Mouse (Mus musculus): ENCODE data around the gene Bloc1s6. TPM values are rescaled to one million over a fixed set of nuclear protein-coding genes. Genes with fewer than 3 reads are reported as not detected.
A peak's percentile ranks its signal among the peaks of the same experiment; 100 is the strongest.

Gene Bloc1s6
- polyA plus RNA-seq, 1 experiment from 2014 or later, result 24.2 TPM

GRCm38 (mm10) chr2:122716301-122716842 lies 21.9 kb upstream of the Bloc1s6 start:
- Histone ChIP-seq H3K27ac (no peak overlapping the region), H3K4me1 (no peaks in the 10 kb centered on the region), H3K9me3 (replicated peaks) (no peaks in the 10 kb centered on the region), H3K4me2 (no peak overlapping the region), H3K36me3 (no peaks in the 10 kb centered on the region), H3K9ac (no peak overlapping the region), H3K4me3 (no peak overlapping the region), H3K27me3 (replicated peaks) (no peaks in the 10 kb centered on the region)
- 56% methylated on average over 3 of the region's 3 CpGs for WGBS (ENCODE audit: insufficient replicate concordance)
- no peak for ATAC-seq

GRCm38 (mm10) chr2:122719232-122719631 lies 19.1 kb upstream of the Bloc1s6 start:
- H3K4me1 ChIP-seq, result no peaks in the 10 kb centered on the region
- ATAC-seq, result no peak
- no peaks in the 10 kb centered on the region for H3K9me3 ChIP-seq (replicated peaks)
- no peak overlapping the region for H3K27ac ChIP-seq
- H3K4me3 ChIP-seq, result no peak overlapping the region
- H3K36me3 ChIP-seq, result no peaks in the 10 kb centered on the region
- H3K27me3 ChIP-seq (replicated peaks), result 0 out of 2 replicates have a peak, but pooled peaks cover 5% of the 10 kb centered on the region
- 40% methylated on average over 1 of the region's 1 CpGs for WGBS (ENCODE audit: insufficient replicate concordance)
- no peak overlapping the region for H3K9ac ChIP-seq
- H3K4me2 ChIP-seq, result no peak overlapping the region

DNA sequence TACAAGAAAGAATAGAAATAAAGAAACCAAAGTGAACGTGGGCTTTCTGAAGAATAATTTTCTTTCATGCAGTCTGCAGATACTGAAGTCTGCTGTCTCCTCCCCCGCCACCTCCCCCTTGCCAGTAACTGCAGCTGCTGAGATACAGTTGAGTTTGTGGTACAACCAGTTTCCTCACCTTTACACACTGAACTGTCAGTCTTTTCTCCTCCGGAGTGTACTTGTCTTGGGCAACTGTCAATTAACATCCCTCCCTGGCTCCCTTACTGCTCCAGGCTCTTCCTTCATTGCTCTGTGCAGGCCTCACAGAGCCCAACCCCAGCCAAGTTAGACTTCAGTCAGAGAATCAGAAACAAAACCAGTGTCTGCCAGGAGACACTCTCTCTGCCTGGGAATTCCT lies 17.7 kb upstream of the Bloc1s6 start:
- H3K4me2 ChIP-seq, result no peak overlapping the region
- ATAC-seq, result no peak
- no peak overlapping the region for H3K4me3 ChIP-seq
- WGBS (ENCODE audit: insufficient replicate concordance), result 57% methylated on average over 3 of the region's 3 CpGs
- no peaks in the 10 kb centered on the region for H3K36me3 ChIP-seq
- H3K4me1 ChIP-seq, result no peaks in the 10 kb centered on the region
- no peak overlapping the region for H3K9ac ChIP-seq
- H3K27ac ChIP-seq, result no peak overlapping the region
- H3K27me3 ChIP-seq (replicated peaks), result 0 out of 2 replicates have a peak, but pooled peaks cover 5% of the 10 kb centered on the region
- H3K9me3 ChIP-seq (replicated peaks), result no peaks in the 10 kb centered on the region

DNA sequence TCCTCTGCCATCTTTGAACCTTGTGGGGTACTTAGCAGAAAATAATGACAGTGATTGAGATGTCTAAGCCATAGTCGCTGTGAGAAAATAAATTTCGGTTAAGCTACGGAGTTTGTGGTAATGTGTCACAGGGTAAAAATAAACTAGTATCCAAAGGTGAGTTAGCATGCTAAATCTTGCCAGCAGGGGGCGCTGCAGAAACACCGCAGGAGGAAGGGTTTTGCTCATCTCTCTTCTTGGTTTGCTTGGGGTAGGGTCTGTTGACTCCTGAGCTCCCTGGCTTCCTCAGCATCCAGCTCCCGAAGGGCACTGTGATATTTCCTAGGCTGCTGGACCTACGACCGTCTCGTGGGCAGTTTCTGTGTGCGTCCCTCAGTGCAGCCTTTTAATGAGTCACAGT lies 12.7 kb upstream of the Bloc1s6 start:
- ATAC-seq, result no peak
- WGBS (ENCODE audit: insufficient replicate concordance), result 49% methylated on average over 10 of the region's 10 CpGs
- Histone ChIP-seq H3K4me1 (no peaks in the 10 kb centered on the region), H3K4me2 (no peak overlapping the region), H3K4me3 (no peak overlapping the region), H3K9me3 (replicated peaks) (no peaks in the 10 kb centered on the region), H3K36me3 (no peaks in the 10 kb centered on the region), H3K27me3 (replicated peaks) (0 out of 2 replicates have a peak, but pooled peaks cover 7% of the 10 kb centered on the region), H3K9ac (no peak overlapping the region), H3K27ac (no peak overlapping the region)

DNA sequence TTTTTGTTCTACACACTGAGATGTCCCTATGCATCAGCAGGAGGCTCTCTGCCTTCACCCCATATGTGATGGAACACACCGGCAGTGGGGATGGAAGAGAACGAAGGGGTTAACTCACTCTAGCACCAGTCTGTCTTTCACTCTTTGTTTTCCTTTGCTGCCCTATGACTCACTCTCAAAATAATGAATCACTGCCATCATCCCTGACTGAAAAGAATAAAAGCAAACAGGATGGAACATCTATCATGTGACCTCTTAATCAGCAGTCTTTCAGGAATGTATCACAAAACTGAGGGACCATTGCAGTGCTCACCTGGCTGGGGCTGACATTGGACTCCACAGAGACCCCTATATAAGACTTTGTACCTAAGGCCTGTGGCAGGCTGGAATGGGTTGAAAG lies 6.8 kb upstream of the Bloc1s6 start:
- Histone ChIP-seq H3K9ac (no peak overlapping the region), H3K27me3 (replicated peaks) (peaks cover 33% of the 10 kb centered on the region), H3K4me1 (no peaks in the 10 kb centered on the region), H3K36me3 (no peaks in the 10 kb centered on the region), H3K9me3 (replicated peaks) (no peaks in the 10 kb centered on the region), H3K4me2 (no peak overlapping the region), H3K4me3 (no peak overlapping the region), H3K27ac (no peak overlapping the region)
- WGBS (ENCODE audit: insufficient replicate concordance), result 79% methylated on average over 2 of the region's 2 CpGs
- ATAC-seq, result no peak

GRCm38 (mm10) chr2:122739023-122739422 lies 720 bp downstream of the Bloc1s6 start:
- peaks cover 14% of the 10 kb centered on the region for H3K27me3 ChIP-seq (replicated peaks)
- H3K27ac ChIP-seq, result peak overlapping the region; percentile 82; the same call in 1 of the 2 replicates
- H3K4me2 ChIP-seq, result peak overlapping the region; percentile 78
- H3K4me1 ChIP-seq, result peaks cover 13% of the 10 kb centered on the region
- H3K9ac ChIP-seq, result peak overlapping the region; percentile 90
- no peaks in the 10 kb centered on the region for H3K9me3 ChIP-seq (replicated peaks)
- 23% methylated on average over 7 of the region's 7 CpGs for WGBS (ENCODE audit: insufficient replicate concordance)
- H3K4me3 ChIP-seq, result peak overlapping the region; percentile 96
- ATAC-seq, result no peak
- H3K36me3 ChIP-seq, result peaks cover 13% of the 10 kb centered on the region; the same call in 1 of the 2 replicates

DNA sequence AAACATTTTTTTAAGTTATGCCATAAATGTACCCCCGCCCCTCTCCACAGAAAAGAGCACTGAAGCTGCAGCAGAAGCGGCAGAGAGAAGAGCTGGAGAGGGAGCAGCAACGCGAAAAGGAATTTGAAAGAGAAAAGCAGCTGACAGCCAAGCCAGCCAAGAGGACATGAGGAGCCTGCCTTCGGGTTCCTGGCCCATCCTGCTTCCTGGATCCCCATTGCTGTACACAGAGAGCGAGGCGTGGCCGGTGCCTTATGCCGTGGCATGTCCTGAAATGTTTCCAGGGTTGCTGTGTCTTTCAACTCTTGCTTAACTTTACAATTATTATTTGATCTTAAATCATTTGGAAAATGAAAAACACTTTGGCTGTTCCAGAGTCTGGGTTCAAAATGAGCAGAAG lies 8.2 kb downstream of the Bloc1s6 start:
- WGBS (ENCODE audit: insufficient replicate concordance), result 76% methylated on average over 9 of the region's 9 CpGs

DNA sequence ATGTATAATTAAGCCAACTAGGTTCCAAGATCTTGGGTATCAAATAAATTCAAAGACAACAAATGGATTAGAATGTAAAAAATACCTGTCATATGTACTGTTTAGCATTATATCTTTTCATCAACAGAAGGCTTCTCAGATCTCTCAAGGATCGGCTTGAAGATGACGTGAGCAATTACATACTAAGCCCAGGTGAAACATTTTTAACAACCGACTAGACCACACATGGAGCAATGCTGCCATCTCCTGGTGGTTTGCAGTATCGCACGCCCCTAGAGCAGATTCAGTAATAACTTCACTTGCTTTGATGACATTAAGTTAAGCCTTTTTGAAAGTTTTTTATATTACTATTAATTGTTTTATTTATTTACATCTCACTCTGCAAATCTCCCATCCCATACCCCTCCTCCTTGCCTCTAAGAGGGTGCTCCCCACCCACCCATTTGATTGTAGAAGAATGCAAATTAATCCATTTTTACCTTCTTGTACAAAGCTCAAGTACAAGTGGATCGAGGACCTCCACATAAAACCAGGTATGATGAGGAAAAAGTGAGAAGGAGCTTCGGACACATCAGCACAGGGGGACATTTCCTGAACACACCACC lies 15.5 kb downstream of the Bloc1s6 start:
- ATAC-seq, result no peak
- H3K4me3 ChIP-seq, result no peak overlapping the region
- no peaks in the 10 kb centered on the region for H3K36me3 ChIP-seq
- no peak overlapping the region for H3K9ac ChIP-seq
- H3K27me3 ChIP-seq (replicated peaks), result peaks cover 4% of the 10 kb centered on the region; the same call in 1 of the 2 replicates
- no peak overlapping the region for H3K4me2 ChIP-seq
- H3K27ac ChIP-seq, result no peak overlapping the region
- no peaks in the 10 kb centered on the region for H3K4me1 ChIP-seq
- 11% methylated on average over 7 of the region's 7 CpGs for WGBS (ENCODE audit: insufficient replicate concordance)
- no peaks in the 10 kb centered on the region for H3K9me3 ChIP-seq (replicated peaks)

More for the DNA sequence above, 8.2 kb downstream of the Bloc1s6 start:
- no peak overlapping the region for H3K4me3 ChIP-seq
- no peaks in the 10 kb centered on the region for H3K4me1 ChIP-seq
- no peaks in the 10 kb centered on the region for H3K27me3 ChIP-seq (replicated peaks)
- no peak overlapping the region for H3K4me2 ChIP-seq
- H3K9ac ChIP-seq, result no peak overlapping the region
- ATAC-seq, result no peak
- peaks cover 50% of the 10 kb centered on the region for H3K36me3 ChIP-seq
- no peaks in the 10 kb centered on the region for H3K9me3 ChIP-seq (replicated peaks)
- no peak overlapping the region for H3K27ac ChIP-seq

DNA sequence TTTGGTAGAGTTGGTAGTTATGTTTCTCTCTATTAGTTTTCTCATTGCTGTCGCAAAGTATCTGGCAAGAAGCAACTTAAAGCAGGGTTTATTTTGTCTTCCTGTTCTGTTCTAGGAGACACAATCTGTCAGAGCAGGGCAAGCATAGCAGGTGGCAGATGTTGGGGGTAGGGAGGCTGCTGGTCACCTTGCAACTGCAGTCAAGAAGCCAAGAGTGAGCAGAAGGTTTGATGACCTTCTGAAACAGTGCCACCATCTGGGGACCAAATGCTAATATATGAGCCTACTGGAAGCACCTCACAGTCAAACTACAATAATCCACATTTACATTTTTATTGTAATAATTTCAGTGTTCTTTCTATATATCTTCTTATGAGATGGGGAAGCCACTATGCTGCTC lies 21.5 kb downstream of the Bloc1s6 start:
- no peak for ATAC-seq
- no peaks in the 10 kb centered on the region for H3K9me3 ChIP-seq (replicated peaks)
- H3K4me1 ChIP-seq, result no peaks in the 10 kb centered on the region
- 61% methylated on average over 1 of the region's 1 CpGs for WGBS (ENCODE audit: insufficient replicate concordance)
- no peak overlapping the region for H3K27ac ChIP-seq
- H3K4me3 ChIP-seq, result no peak overlapping the region
- no peak overlapping the region for H3K9ac ChIP-seq
- no peak overlapping the region for H3K4me2 ChIP-seq
- H3K36me3 ChIP-seq, result no peaks in the 10 kb centered on the region
- H3K27me3 ChIP-seq (replicated peaks), result peaks cover 18% of the 10 kb centered on the region

- Histone ChIP-seq H3K4me3 (no peak overlapping the region), H3K9ac (no peak overlapping the region), H3K27ac (no peak overlapping the region), H3K4me2 (no peak overlapping the region), H3K9me3 (replicated peaks) (no peaks in the 10 kb centered on the region), H3K36me3 (no peaks in the 10 kb centered on the region), H3K27me3 (replicated peaks) (peaks cover 43% of the 10 kb centered on the region), H3K4me1 (0 out of 2 replicates have a peak, but pooled peaks cover 6% of the 10 kb centered on the region)
- WGBS (ENCODE audit: insufficient replicate concordance), result 45% methylated on average over 3 of the region's 3 CpGs
- ATAC-seq, result no peak
Measured at GRCm38 (mm10) chr2:122762991-122763390, 24.7 kb downstream of the Bloc1s6 start.

DNA sequence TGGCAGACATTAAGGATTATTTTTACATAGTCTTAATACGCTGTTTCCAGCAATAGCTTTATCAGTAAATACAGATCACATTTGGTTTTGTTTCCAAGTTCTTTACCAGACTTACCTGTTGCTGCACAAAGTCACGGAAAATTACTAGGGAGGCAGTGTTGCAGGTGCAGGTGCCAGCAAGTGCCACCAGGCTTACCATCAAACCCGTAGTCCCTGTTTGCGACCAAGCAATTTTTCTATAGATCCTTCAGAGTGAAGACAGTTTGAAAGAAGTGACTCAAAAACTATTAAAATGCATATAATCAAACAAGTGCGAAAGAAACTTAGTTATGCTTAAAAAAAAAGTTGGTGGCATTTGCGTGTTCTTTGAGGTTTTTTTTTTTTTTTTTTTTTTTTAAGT lies 26.2 kb downstream of the Bloc1s6 start:
- Histone ChIP-seq H3K4me3 (no peak overlapping the region), H3K4me2 (peak overlapping the region; percentile 74), H3K27me3 (replicated peaks) (peaks cover 43% of the 10 kb centered on the region), H3K36me3 (no peaks in the 10 kb centered on the region), H3K4me1 (0 out of 2 replicates have a peak, but pooled peaks cover 6% of the 10 kb centered on the region), H3K9me3 (replicated peaks) (no peaks in the 10 kb centered on the region), H3K9ac (no peak overlapping the region), H3K27ac (no peak overlapping the region)
- 53% methylated on average over 6 of the region's 6 CpGs for WGBS (ENCODE audit: insufficient replicate concordance)
- no peak for ATAC-seq

DNA sequence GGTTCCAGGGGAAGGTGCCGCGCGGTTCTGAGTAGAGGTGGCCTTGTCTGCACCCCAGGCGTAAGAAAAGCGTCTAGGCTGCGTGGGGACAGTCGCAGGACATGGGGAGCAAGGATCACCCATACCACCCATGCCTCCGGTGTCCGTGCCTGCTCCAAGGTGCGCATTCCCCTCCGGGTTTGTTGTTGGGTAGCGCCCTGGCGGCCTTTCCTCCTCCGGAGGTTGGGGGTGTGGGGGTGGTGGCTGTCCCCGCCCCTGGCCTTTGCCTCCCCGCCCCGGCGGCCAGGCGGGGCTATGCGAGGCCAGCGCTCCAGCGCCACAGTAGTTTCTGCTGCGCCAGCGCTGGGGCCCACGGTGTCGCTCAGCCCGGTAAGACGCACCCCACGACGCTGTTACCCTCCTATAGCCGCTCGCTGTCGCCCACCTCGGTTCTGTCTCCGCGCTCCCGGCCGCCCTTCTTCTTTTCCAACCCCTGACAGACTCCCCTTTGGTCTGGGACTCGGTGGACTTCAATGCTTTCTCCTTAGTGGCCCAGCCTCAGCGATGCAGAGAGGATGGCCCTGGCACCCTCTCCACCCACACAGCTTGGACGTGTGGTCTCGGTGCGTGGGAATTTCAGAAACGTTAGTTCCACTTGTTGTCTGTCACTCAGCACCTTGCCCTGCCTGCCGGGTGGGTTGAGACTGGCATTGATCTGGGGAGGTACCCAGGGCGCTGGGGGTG lies 26.9 kb downstream of the Bloc1s6 start, which contains the start of gene Sqor:
TSS of gene Sqor (plus strand) at position 167 of the 723 bp plus-strand sequence.
- peaks cover 43% of the 10 kb centered on the region for H3K27me3 ChIP-seq (replicated peaks)
- H3K9me3 ChIP-seq (replicated peaks), result no peaks in the 10 kb centered on the region
- 0 out of 2 replicates have a peak, but pooled peaks cover 6% of the 10 kb centered on the region for H3K4me1 ChIP-seq
- peak within 1 kb of the TSS; percentile 74 for H3K4me2 ChIP-seq
- no peaks in the 10 kb centered on the region for H3K36me3 ChIP-seq
- H3K9ac ChIP-seq, result no peak within 1 kb of the TSS
- 4% methylated on average over 45 of the region's 46 CpGs for whole genome bisulfite sequencing (ENCODE audit: insufficient replicate concordance)
- peak within 1 kb of the TSS; percentile 45 for H3K4me3 ChIP-seq
- ATAC-seq, result peak; percentile 79
- no peak within 1 kb of the TSS for H3K27ac ChIP-seq
